Mouse (Mus musculus) midbrain, embryonic 16.5 days (tissue): Measurements from ENCODE around the gene Mtrf1. TPM values are rescaled to one million over a fixed set of nuclear protein-coding genes. Genes with fewer than 3 reads are reported as not detected.

Experiments
- ATAC-seq: fragments of 200-750 bp; cut with Nextera tagmentation; 2 replicates; pipeline ENCODE4 v1.8.0; 2017; ENCODE audit warnings: moderate TSS enrichment
- H3K27ac ChIP-seq: fragments of 300-500 bp; sonication (generic); 2 replicates; pipeline ENCODE4 v1.5.1; 2014; ENCODE audit warnings: mild to moderate bottlenecking, low read length, mixed read lengths
- H3K27me3 ChIP-seq: fragments of 300-500 bp; sonication (generic); 2 replicates; pipeline ENCODE4 v1.6.1; 2014; ENCODE audit warnings: low read depth, low read length, mixed read lengths; ENCODE audit not compliant: control insufficient read depth, insufficient read depth
- H3K36me3 ChIP-seq: fragments of 300-500 bp; sonication (generic); 2 replicates; pipeline ENCODE4 v1.6.1; 2014; ENCODE audit warnings: mild to moderate bottlenecking, low read length, moderate library complexity, mixed read lengths; ENCODE audit not compliant: control insufficient read depth, insufficient read depth
- H3K4me1 ChIP-seq: fragments of 300-500 bp; sonication (generic); 2 replicates; pipeline ENCODE4 v1.6.1; 2014; ENCODE audit warnings: mild to moderate bottlenecking, low read length, mixed read lengths; ENCODE audit not compliant: control insufficient read depth, insufficient read depth
- H3K4me2 ChIP-seq: fragments of 300-500 bp; sonication (generic); 2 replicates; pipeline ENCODE4 v1.6.1; 2014; ENCODE audit warnings: mild to moderate bottlenecking, low read length, mixed read lengths
- H3K4me3 ChIP-seq: fragments of 300-500 bp; sonication (generic); 2 replicates; pipeline ENCODE4 v1.5.1; 2014; ENCODE audit warnings: low read depth, mild to moderate bottlenecking, low read length, moderate library complexity, mixed read lengths
- H3K9ac ChIP-seq: fragments of 300-500 bp; sonication (generic); 2 replicates; pipeline ENCODE4 v1.6.1; 2014; ENCODE audit warnings: low read depth, low read length, mixed read lengths
- H3K9me3 ChIP-seq: fragments of 300-500 bp; sonication (generic); replicated peaks from 2 replicates; pipeline ENCODE4 v1.6.1; 2014; ENCODE audit warnings: mild to moderate bottlenecking, low read length, mixed read lengths; ENCODE audit not compliant: control insufficient read depth, poor library complexity, severe bottlenecking
- WGBS: fragments of 180-500 bp; shearing (Covaris S2); extraction: QIAGEN DNeasy Blood & Tissue Kit; methylation state at CpG from one replicate; pipeline ENCODE4 v1.1.7; 2014; 5-methylcytosine and 5-hydroxymethylcytosine counted together
- polyA plus RNA-seq: library from polyadenylated mRNA; unstranded; fragments of >200 nt; fragmentation: Nextera tagmentation; extraction: Ambion mirVana; gene quantifications from 2 replicates; pipeline ENCODE4 v1.2.1, GENCODE M21; 2015

Gene Mtrf1
- polyA plus RNA-seq, 1 experiment from 2014 or later = 11.6 TPM

- no peak for ATAC-seq
- H3K9me3 ChIP-seq = no peaks in the 10 kb centered on the region
- no peaks in the 10 kb centered on the region for H3K4me1 ChIP-seq
- no peak overlapping the region for H3K4me2 ChIP-seq
- H3K9ac ChIP-seq = no peak overlapping the region
- 90% methylated on average over 1 of the region's 1 CpGs for WGBS
- H3K27ac ChIP-seq = no peak overlapping the region
- no peaks in the 10 kb centered on the region for H3K27me3 ChIP-seq
- no peak overlapping the region for H3K4me3 ChIP-seq
- H3K36me3 ChIP-seq = peaks cover 33% of the 10 kb centered on the region
Observed at GRCm38 (mm10) chr14:79465623-79466022, 68.1 kb downstream of the Mtrf1 start.

- ATAC-seq = no peak
- 17% methylated on average over 3 of the region's 3 CpGs for WGBS
- Histone ChIP-seq H3K9me3 (no peaks in the 10 kb centered on the region), H3K4me3 (no peak overlapping the region), H3K36me3 (peaks cover 31% of the 10 kb centered on the region), H3K27ac (no peak overlapping the region), H3K4me1 (no peaks in the 10 kb centered on the region), H3K4me2 (no peak overlapping the region), H3K27me3 (no peaks in the 10 kb centered on the region), H3K9ac (no peak overlapping the region)
Observed at GRCm38 (mm10) chr14:79467621-79468020, 70.0 kb downstream of the Mtrf1 start.

Other genes starting within 250 kb of the Mtrf1 start
- not detected in 2 replicates for gene Zfp957, start 150.4 kb upstream of the Mtrf1 start, polyA plus RNA-seq
- gene Rgcc, start 96.1 kb upstream of the Mtrf1 start, polyA plus RNA-seq = 26.3 and 36.4 TPM in 2 replicates
- gene Naa16, start 7.0 kb upstream of the Mtrf1 start, polyA plus RNA-seq = 17.1 and 21.1 TPM in 2 replicates
- gene Kbtbd7, start 28.7 kb downstream of the Mtrf1 start, polyA plus RNA-seq = 22.8 and 23.7 TPM in 2 replicates
- 1.5 TPM in 2 replicates for gene Kbtbd6, start 54.1 kb downstream of the Mtrf1 start, polyA plus RNA-seq
- gene Elf1, start 83.4 kb downstream of the Mtrf1 start, polyA plus RNA-seq = 2.0 and 2.9 TPM in 2 replicates
- 44.0 and 46.2 TPM in 2 replicates for gene Wbp4, start 83.7 kb downstream of the Mtrf1 start, polyA plus RNA-seq
- gene Sugt1, start 189.9 kb downstream of the Mtrf1 start, polyA plus RNA-seq = 106 and 110 TPM in 2 replicates